Mouse (Mus musculus) hindbrain, embryonic 11.5 days (tissue): Measurements from ENCODE around the gene Ubr7. TPM values are rescaled to one million over a fixed set of nuclear protein-coding genes. Genes with fewer than 3 reads are reported as not detected.

Experiments used
- ATAC-seq: fragments of 200-750 bp; cut with Nextera tagmentation; 2 replicates; pipeline ENCODE4 v1.8.0; 2017; ENCODE audit warnings: mild to moderate bottlenecking, moderate TSS enrichment, moderate library complexity; ENCODE audit not compliant: low FRiP score
- DNase-seq: peaks from one replicate; pipeline ENCODE4 v3.0.0-alpha.2; 2015; ENCODE audit warnings: low spot score
- H3K27ac ChIP-seq: fragments of 300-500 bp; sonication (generic); 2 replicates; pipeline ENCODE4 v1.5.1; 2014; ENCODE audit warnings: mild to moderate bottlenecking, low read depth, low read length
- H3K27me3 ChIP-seq: fragments of 300-500 bp; sonication (generic); 2 replicates; pipeline ENCODE4 v1.6.1; 2014; ENCODE audit warnings: mild to moderate bottlenecking, low read length, moderate library complexity, mixed read lengths; ENCODE audit not compliant: control insufficient read depth, insufficient read depth
- H3K36me3 ChIP-seq: fragments of 300-500 bp; sonication (generic); 2 replicates; pipeline ENCODE4 v1.6.1; 2014; ENCODE audit warnings: mild to moderate bottlenecking, low read length, moderate library complexity, mixed read lengths; ENCODE audit not compliant: control insufficient read depth, insufficient read depth
- H3K4me1 ChIP-seq: fragments of 300-500 bp; sonication (generic); replicated peaks from 2 replicates; pipeline ENCODE4 v1.6.1; 2014; ENCODE audit warnings: low read length, mixed read lengths; ENCODE audit not compliant: control insufficient read depth, insufficient read depth
- H3K4me2 ChIP-seq: fragments of 300-500 bp; sonication (generic); replicated peaks from 2 replicates; pipeline ENCODE4 v1.6.1; 2014; ENCODE audit warnings: mild to moderate bottlenecking, low read depth, low read length
- H3K4me3 ChIP-seq: fragments of 300-500 bp; sonication (generic); 2 replicates; pipeline ENCODE4 v1.5.1; 2014; ENCODE audit warnings: low read depth, low read length
- H3K9ac ChIP-seq: fragments of 300-500 bp; sonication (generic); 2 replicates; pipeline ENCODE4 v1.6.1; 2014; ENCODE audit warnings: low read depth, low read length
- H3K9me3 ChIP-seq: fragments of 300-500 bp; sonication (generic); 2 replicates; pipeline ENCODE4 v1.6.1; 2016; ENCODE audit warnings: low read length; ENCODE audit not compliant: control insufficient read depth
- WGBS: fragments of 180-500 bp; shearing (Covaris S2); extraction: QIAGEN DNeasy Blood & Tissue Kit; methylation state at CpG from one replicate; pipeline ENCODE4 v1.1.7; 2014; 5-methylcytosine and 5-hydroxymethylcytosine counted together
- polyA plus RNA-seq: library from polyadenylated mRNA; unstranded; fragments of >200 nt; fragmentation: Nextera tagmentation; extraction: Ambion mirVana; gene quantifications from 2 replicates; pipeline ENCODE4 v1.2.1, GENCODE M21; 2014

Ubr7 gene
- 58.8 and 69.1 TPM in 2 replicates for polyA plus RNA-seq

GRCm38 (mm10) chr12:102757689-102758402, at the start of gene Ubr7, which contains the start of the genes Gm28051 and Gon7:
Gene Ubr7 (plus strand): TSS chr12:102757967.
Gene Gm28051 (minus strand): TSS chr12:102757765.
Gene Gon7 (minus strand): TSS chr12:102757803.
- Histone ChIP-seq H3K27me3 (no peaks in the 10 kb centered on the region), H3K4me3 (peak within 1 kb of the TSS; percentile 61), H3K36me3 (no peaks in the 10 kb centered on the region; the same call in 1 of the 2 replicates), H3K27ac (peak within 1 kb of the TSS; percentile 74), H3K9me3 (no peaks in the 10 kb centered on the region), H3K4me2 (peak within 1 kb of the TSS; percentile 85), H3K9ac (peak within 1 kb of the TSS; percentile 85), H3K4me1 (peaks cover 6% of the 10 kb centered on the region)
- under 1% methylated on average over 73 of the region's 73 CpGs for WGBS
- ATAC-seq (peak; percentile 95), DNase-seq (peak; percentile 97)

GRCm38 (mm10) chr12:102708220-102708619, 49.5 kb upstream of the Ubr7 start:
- Histone ChIP-seq H3K9me3 (no peaks in the 10 kb centered on the region), H3K4me2 (no peak overlapping the region), H3K27me3 (no peaks in the 10 kb centered on the region), H3K9ac (no peak overlapping the region), H3K4me3 (no peak overlapping the region), H3K36me3 (no peaks in the 10 kb centered on the region), H3K27ac (no peak overlapping the region), H3K4me1 (peaks cover 4% of the 10 kb centered on the region)
- no peak for DNase-seq
- 78% methylated on average over 11 of the region's 11 CpGs for WGBS
- ATAC-seq, result no peak

GRCm38 (mm10) chr12:102709896-102710295, 47.9 kb upstream of the Ubr7 start:
- no peak for DNase-seq
- H3K4me3 ChIP-seq, result no peak overlapping the region
- 85% methylated on average over 5 of the region's 5 CpGs for WGBS
- no peaks in the 10 kb centered on the region for H3K36me3 ChIP-seq
- H3K9me3 ChIP-seq, result no peaks in the 10 kb centered on the region
- no peaks in the 10 kb centered on the region for H3K27me3 ChIP-seq
- H3K9ac ChIP-seq, result no peak overlapping the region
- no peak overlapping the region for H3K4me2 ChIP-seq
- H3K4me1 ChIP-seq, result peaks cover 2% of the 10 kb centered on the region; the same call in 1 of the 2 replicates
- no peak overlapping the region for H3K27ac ChIP-seq
- ATAC-seq, result no peak

- Histone ChIP-seq H3K4me2 (no peak overlapping the region), H3K27me3 (no peaks in the 10 kb centered on the region), H3K27ac (no peak overlapping the region), H3K36me3 (no peaks in the 10 kb centered on the region), H3K9me3 (no peaks in the 10 kb centered on the region), H3K4me1 (no peaks in the 10 kb centered on the region), H3K4me3 (no peak overlapping the region), H3K9ac (no peak overlapping the region)
- DNase-seq, result no peak
- no peak for ATAC-seq
- WGBS, result 70% methylated on average over 4 of the region's 4 CpGs
Observed at GRCm38 (mm10) chr12:102710851-102711375, 46.9 kb upstream of the Ubr7 start.

GRCm38 (mm10) chr12:102713153-102713865, 44.5 kb upstream of the Ubr7 start:
- no peaks in the 10 kb centered on the region for H3K36me3 ChIP-seq

GRCm38 (mm10) chr12:102714116-102714515, 43.7 kb upstream of the Ubr7 start:
- Histone ChIP-seq H3K4me2 (no peak overlapping the region), H3K9me3 (no peaks in the 10 kb centered on the region), H3K4me1 (no peaks in the 10 kb centered on the region), H3K4me3 (no peak overlapping the region), H3K27me3 (no peaks in the 10 kb centered on the region), H3K36me3 (no peaks in the 10 kb centered on the region), H3K27ac (no peak overlapping the region), H3K9ac (no peak overlapping the region)
- ATAC-seq (no peak), DNase-seq (no peak)
- WGBS, result 54% methylated on average over 2 of the region's 2 CpGs

More at GRCm38 (mm10) chr12:102713153-102713865, 44.5 kb upstream of the Ubr7 start:
- Histone ChIP-seq H3K9me3 (no peaks in the 10 kb centered on the region), H3K4me1 (no peaks in the 10 kb centered on the region), H3K4me2 (no peak overlapping the region), H3K9ac (no peak overlapping the region), H3K4me3 (no peak overlapping the region), H3K27ac (no peak overlapping the region), H3K27me3 (no peaks in the 10 kb centered on the region)
- DNase-seq (no peak), ATAC-seq (no peak)
- WGBS, result 82% methylated on average over 20 of the region's 20 CpGs

- H3K4me3 ChIP-seq, result no peak overlapping the region
- DNase-seq, result no peak
- no peaks in the 10 kb centered on the region for H3K27me3 ChIP-seq
- no peaks in the 10 kb centered on the region for H3K9me3 ChIP-seq
- H3K36me3 ChIP-seq, result no peaks in the 10 kb centered on the region
- WGBS, result 84% methylated on average over 10 of the region's 10 CpGs
- no peak overlapping the region for H3K27ac ChIP-seq
- H3K4me2 ChIP-seq, result no peak overlapping the region
- H3K9ac ChIP-seq, result no peak overlapping the region
- no peak for ATAC-seq
- no peaks in the 10 kb centered on the region for H3K4me1 ChIP-seq
Observed at GRCm38 (mm10) chr12:102714654-102715395, 42.9 kb upstream of the Ubr7 start.

GRCm38 (mm10) chr12:102719552-102720315, 38.0 kb upstream of the Ubr7 start:
- H3K27ac ChIP-seq, result no peak overlapping the region
- H3K27me3 ChIP-seq, result no peaks in the 10 kb centered on the region
- DNase-seq (peak; percentile 80), ATAC-seq (peak; percentile 66; the same call in 1 of the 2 replicates)
- H3K4me3 ChIP-seq, result no peak overlapping the region
- no peak overlapping the region for H3K4me2 ChIP-seq
- no peaks in the 10 kb centered on the region for H3K4me1 ChIP-seq
- no peaks in the 10 kb centered on the region for H3K9me3 ChIP-seq
- 33% methylated on average over 13 of the region's 13 CpGs for WGBS
- no peaks in the 10 kb centered on the region for H3K36me3 ChIP-seq
- no peak overlapping the region for H3K9ac ChIP-seq
